Mouse (Mus musculus) liver, adult 2 months (tissue): ENCODE data around the gene Ptprn.

ENCODE experiments used
- CTCF ChIP-seq: fragments of 200-500 bp; IDR thresholded peaks from 2 replicates; pipeline ENCODE4 v1.5.1; 2011; ENCODE audit warnings: low read depth, low read length, control low read depth
- POLR2A ChIP-seq: fragments of 200-500 bp; IDR thresholded peaks from 2 replicates; pipeline ENCODE4 v1.6.1; 2011; ENCODE audit warnings: low read length, control low read depth; ENCODE audit not compliant: insufficient read depth; ENCODE audit errors: extremely low read depth

GRCm38 (mm10) chr1:75215785-75216184 is 48.5 kb downstream of the Ptprn start:
- TF ChIP-seq POLR2A = no peak
- TF ChIP-seq CTCF = no peak
